Mouse (Mus musculus) lung, postnatal 4 days (tissue): ENCODE measurements around the gene Klhl5.
A peak's percentile ranks its signal among the peaks of the same experiment; 100 is the strongest.

ENCODE experiments used
- DNase-seq, 2 experiments: peaks; one replicate each; pipeline ENCODE4 v3.0.0; 2021

Klhl5 gene

GRCm38 (mm10) chr5:65150376-65150955 lies 43.1 kb downstream of the Klhl5 start:
- no peak for DNase-seq

- DNase-seq: no peak
Measured at GRCm38 (mm10) chr5:65151276-65151675, 43.9 kb downstream of the Klhl5 start.

GRCm38 (mm10) chr5:65151767-65152166 lies 44.4 kb downstream of the Klhl5 start:
- DNase-seq: no peak

GRCm38 (mm10) chr5:65154287-65154686 lies 46.9 kb downstream of the Klhl5 start:
- no peak for DNase-seq

- peak in 1 of 2 experiments; percentile 63 for DNase-seq
Measured at GRCm38 (mm10) chr5:65156853-65157252, 49.5 kb downstream of the Klhl5 start.

GRCm38 (mm10) chr5:65157412-65158381 lies 50.4 kb downstream of the Klhl5 start:
- peak; percentile 77 to 89 for DNase-seq

- DNase-seq: no peak
Measured at GRCm38 (mm10) chr5:65158696-65159305, 51.5 kb downstream of the Klhl5 start.

- DNase-seq: no peak
Measured at GRCm38 (mm10) chr5:65163001-65163400, 55.7 kb downstream of the Klhl5 start.

GRCm38 (mm10) chr5:65163489-65164092 lies 56.3 kb downstream of the Klhl5 start:
- DNase-seq: no peak

GRCm38 (mm10) chr5:65170206-65170605 lies 62.9 kb downstream of the Klhl5 start:
- DNase-seq: no peak

- DNase-seq: no peak
Measured at GRCm38 (mm10) chr5:65175035-65175917, 67.9 kb downstream of the Klhl5 start.

GRCm38 (mm10) chr5:65175918-65176484 lies 68.7 kb downstream of the Klhl5 start:
- DNase-seq: no peak

GRCm38 (mm10) chr5:65177026-65177514 lies 69.7 kb downstream of the Klhl5 start:
- DNase-seq: peak; percentile 78 to 83

- no peak for DNase-seq
Measured at GRCm38 (mm10) chr5:65178477-65178876, 71.1 kb downstream of the Klhl5 start.

GRCm38 (mm10) chr5:65181160-65181793 lies 73.9 kb downstream of the Klhl5 start:
- no peak for DNase-seq

GRCm38 (mm10) chr5:65181794-65182169 lies 74.4 kb downstream of the Klhl5 start:
- no peak for DNase-seq

- no peak for DNase-seq
Measured at GRCm38 (mm10) chr5:65182268-65182667, 74.9 kb downstream of the Klhl5 start.

- no peak for DNase-seq
Measured at GRCm38 (mm10) chr5:65191601-65192000, 84.3 kb downstream of the Klhl5 start.

- no peak for DNase-seq
Measured at GRCm38 (mm10) chr5:65194441-65194840, 87.1 kb downstream of the Klhl5 start.

- DNase-seq: peak; percentile 99
Measured at GRCm38 (mm10) chr5:65199346-65200128, 92.2 kb downstream of the Klhl5 start, which contains the start of gene Wdr19. Gene Wdr19, plus strand, starts transcription at chr5:65199696.
